Mouse (Mus musculus): ENCODE measurements around the gene Flot2.

Flot2 gene

DNA sequence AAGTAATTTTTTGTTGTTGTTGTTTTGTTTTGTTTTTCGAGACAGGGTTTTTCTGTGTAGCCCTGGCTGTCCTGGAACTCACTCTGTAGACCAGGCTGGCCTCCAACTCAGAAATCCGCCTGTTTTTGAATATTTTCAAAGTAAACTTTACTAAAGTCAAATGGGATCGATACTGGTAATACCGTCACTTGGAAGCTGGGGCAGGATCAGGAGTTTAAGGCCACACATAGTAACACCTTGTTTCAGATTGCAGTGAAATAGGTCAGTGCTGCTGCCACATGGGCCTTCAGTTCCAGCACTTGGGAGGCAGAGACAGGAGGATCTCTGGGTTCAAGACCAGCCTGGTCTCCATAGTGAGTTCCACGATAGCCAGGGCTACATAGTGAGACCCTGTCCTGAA, 66.8 kb downstream of the Flot2 start:
- no peak for DNase-seq

All from cerebellum, postnatal 36 days (tissue).